Mouse (Mus musculus) hindbrain, embryonic 10.5 days (tissue): ENCODE data around the gene Amh. TPM values are rescaled to one million over a fixed set of nuclear protein-coding genes. Genes with fewer than 3 reads are reported as not detected.

Experiments used
- DNase-seq: peaks from one replicate; pipeline ENCODE4 v3.0.0-alpha.2; 2017; ENCODE audit warnings: low spot score
- H3K27ac ChIP-seq: fragments of 300-500 bp; sonication (generic); 2 replicates; pipeline ENCODE4 v1.5.1; 2016; ENCODE audit warnings: mild to moderate bottlenecking, moderate library complexity
- H3K27me3 ChIP-seq: fragments of 300-500 bp; sonication (generic); 2 replicates; pipeline ENCODE4 v1.6.1; 2016; ENCODE audit warnings: mild to moderate bottlenecking; ENCODE audit not compliant: poor library complexity, insufficient read depth, severe bottlenecking
- H3K36me3 ChIP-seq: fragments of 300-500 bp; sonication (generic); 2 replicates; pipeline ENCODE4 v1.6.1; 2016; ENCODE audit warnings: mild to moderate bottlenecking, moderate library complexity
- H3K4me1 ChIP-seq: fragments of 300-500 bp; sonication (generic); replicated peaks from 2 replicates; pipeline ENCODE4 v1.6.1; 2016; ENCODE audit warnings: mild to moderate bottlenecking
- H3K4me3 ChIP-seq: fragments of 300-500 bp; sonication (generic); 2 replicates; pipeline ENCODE4 v1.5.1; 2016; ENCODE audit warnings: mild to moderate bottlenecking, moderate library complexity
- H3K9me3 ChIP-seq: fragments of 300-500 bp; sonication (generic); 2 replicates; pipeline ENCODE4 v1.6.1; 2016; ENCODE audit warnings: mild to moderate bottlenecking, moderate library complexity
- WGBS: fragments of 180-500 bp; shearing (Covaris S2); methylation state at CpG from one replicate; pipeline ENCODE4 v1.1.7; 2016; 5-methylcytosine and 5-hydroxymethylcytosine counted together
- microRNA counts: library from miRNA; unstranded; fragments of <30 nt; microRNA quantifications from one replicate; lab custom pipeline; 2017
- polyA plus RNA-seq: library from polyadenylated mRNA; unstranded; fragments of >200 nt; fragmentation: Nextera tagmentation; extraction: Ambion mirVana; gene quantifications from 2 replicates; pipeline ENCODE4 v1.2.1, GENCODE M21; 2016

Gene Amh
- polyA plus RNA-seq, 1 experiment from 2014 or later, result 0.12 TPM

DNA sequence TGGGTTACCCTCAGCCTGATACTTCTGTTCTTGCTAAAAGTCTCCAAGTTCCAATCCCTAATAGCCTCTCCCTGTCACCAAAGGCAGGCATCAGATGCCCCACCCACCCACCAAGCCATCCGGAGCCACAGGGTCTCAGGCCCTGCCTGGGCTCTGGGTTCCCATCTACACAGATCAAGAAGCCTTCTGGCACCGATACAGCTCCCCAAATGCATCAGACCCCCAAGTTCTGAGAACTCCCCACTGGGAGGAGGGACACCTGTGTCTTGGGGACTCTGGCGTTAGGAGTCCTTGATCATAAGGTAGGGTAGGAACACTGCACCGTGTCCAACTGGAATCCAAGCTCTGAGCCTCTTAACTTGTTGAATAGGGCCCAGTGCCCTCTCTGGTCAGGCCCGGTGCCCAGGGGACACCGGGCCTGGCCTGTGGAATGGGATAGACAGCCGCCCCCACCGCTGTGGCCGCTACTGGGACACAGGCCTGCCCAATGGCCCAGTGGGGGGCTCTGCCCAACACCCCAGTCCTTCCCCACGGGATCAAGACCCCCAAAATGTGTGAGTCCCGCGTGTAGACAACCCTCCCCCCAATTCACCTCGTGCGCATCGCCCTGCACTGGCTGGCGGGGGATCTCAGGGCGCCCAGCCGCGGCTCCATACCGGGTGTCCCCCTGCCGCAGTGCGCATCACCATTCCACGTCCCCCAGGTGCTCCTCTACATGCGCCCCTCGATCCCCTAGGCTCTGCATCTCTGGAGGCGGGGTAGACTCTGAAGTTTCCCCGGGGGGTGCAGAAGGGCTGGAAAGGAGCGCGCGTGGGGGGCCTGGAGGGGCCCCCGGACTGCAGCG lies 38.3 kb downstream of the Amh start:
- 9% methylated on average over 32 of the region's 32 CpGs for WGBS
- H3K27ac ChIP-seq, result peak overlapping the region; percentile 77
- no peak for DNase-seq
- H3K4me3 ChIP-seq, result peak overlapping the region; percentile 56
- no peaks in the 10 kb centered on the region for H3K9me3 ChIP-seq
- H3K36me3 ChIP-seq, result no peaks in the 10 kb centered on the region
- peaks cover 66% of the 10 kb centered on the region for H3K27me3 ChIP-seq
- peaks cover 51% of the 10 kb centered on the region for H3K4me1 ChIP-seq

DNA sequence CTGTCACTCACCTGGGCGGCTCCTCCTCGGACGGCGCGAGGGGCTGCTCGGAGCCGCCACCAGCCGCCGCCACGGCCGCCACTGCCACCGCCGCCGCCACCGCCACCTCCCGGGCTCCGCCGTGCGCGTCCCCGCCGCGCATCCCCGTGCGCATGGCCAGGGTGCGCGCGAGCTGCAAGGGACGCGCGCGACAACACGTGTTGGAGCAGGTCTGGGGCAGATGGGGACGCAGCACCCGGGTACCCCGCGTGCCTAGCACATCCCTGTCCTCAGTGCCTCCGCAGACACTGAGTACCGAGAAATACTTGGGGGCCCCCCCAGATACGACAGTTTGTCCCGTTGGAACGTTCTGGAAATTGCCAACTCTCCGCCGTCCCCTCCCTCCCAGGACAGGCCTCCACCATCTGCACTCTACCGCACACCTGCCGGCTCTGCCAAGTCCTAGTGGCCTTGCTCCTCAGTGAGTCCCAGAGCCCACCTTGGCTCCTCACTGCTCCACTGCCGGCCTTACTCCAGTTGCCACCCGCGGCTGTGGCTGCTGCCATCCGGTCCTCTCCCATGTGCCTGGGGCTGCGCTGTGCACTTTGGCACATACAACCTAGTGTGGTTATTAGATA lies 39.0 kb downstream of the Amh start, which contains the start of gene Lingo3:
Gene Lingo3, minus strand, starts transcription at position 109 of the 617 bp plus-strand sequence.
- Histone ChIP-seq H3K36me3 (no peaks in the 10 kb centered on the region), H3K4me1 (peaks cover 55% of the 10 kb centered on the region), H3K4me3 (peak within 1 kb of the TSS; percentile 56), H3K27me3 (peaks cover 61% of the 10 kb centered on the region), H3K27ac (peak within 1 kb of the TSS; percentile 77), H3K9me3 (no peaks in the 10 kb centered on the region)
- DNase-seq, result no peak
- 4% methylated on average over 51 of the region's 51 CpGs for WGBS

GRCm38 (mm10) chr10:80845055-80845693 lies 40.1 kb downstream of the Amh start:
- H3K27me3 ChIP-seq, result peaks cover 61% of the 10 kb centered on the region
- 0 out of 2 replicates have a peak overlapping the region, but pooled peaks have one; percentile 8 for H3K27ac ChIP-seq
- H3K4me3 ChIP-seq, result no peak overlapping the region; the same call in 1 of the 2 replicates
- 61% methylated on average over 8 of the region's 8 CpGs for WGBS
- no peak for DNase-seq
- H3K4me1 ChIP-seq, result peaks cover 52% of the 10 kb centered on the region
- no peaks in the 10 kb centered on the region for H3K9me3 ChIP-seq
- H3K36me3 ChIP-seq, result peaks cover 6% of the 10 kb centered on the region

DNA sequence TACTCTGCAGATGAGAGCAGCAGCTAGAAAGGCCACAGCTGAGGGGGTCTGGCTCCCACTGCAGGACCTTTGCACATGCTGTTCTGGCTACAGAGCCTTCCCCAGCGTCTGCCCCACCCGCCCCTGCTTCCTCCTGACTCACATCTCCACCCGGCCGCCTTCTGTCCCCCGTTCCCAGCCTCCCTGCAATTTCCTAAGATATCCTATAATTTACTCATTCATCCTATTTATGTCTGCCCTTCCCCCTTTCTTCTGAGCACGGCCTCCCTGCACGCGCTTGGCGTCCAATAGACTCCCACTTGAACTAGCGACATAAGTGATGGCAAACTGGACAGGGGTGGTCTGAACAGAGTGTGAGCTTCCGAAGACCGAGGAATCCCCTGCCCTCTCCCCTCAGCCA lies 40.7 kb downstream of the Amh start:
- Histone ChIP-seq H3K4me3 (no peak overlapping the region), H3K27me3 (peaks cover 59% of the 10 kb centered on the region), H3K9me3 (no peaks in the 10 kb centered on the region), H3K36me3 (peaks cover 11% of the 10 kb centered on the region), H3K27ac (no peak overlapping the region), H3K4me1 (peaks cover 46% of the 10 kb centered on the region)
- no peak for DNase-seq
- 86% methylated on average over 12 of the region's 12 CpGs for WGBS

DNA sequence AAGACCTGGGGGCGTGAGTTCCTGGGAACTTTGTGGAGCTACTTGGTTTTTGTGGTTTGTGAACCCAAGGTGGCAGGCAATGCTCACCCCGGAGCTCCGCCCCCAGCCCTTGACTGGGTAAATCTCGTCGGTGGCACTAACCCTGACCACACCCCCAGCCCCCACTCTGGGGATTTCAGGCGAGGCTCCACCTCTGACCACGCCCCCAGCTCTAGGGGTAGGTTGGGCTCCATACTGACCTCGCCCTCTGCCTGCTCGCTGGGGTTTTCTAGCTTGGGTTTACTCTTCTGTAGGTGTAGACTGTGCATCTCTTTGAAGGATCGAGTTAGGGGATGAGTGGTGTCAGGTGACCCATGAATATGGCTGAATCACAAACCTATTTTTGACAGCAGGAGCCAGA lies 43.5 kb downstream of the Amh start:
- 9% methylated on average over 10 of the region's 10 CpGs for WGBS

GRCm38 (mm10) chr10:80854913-80855748 lies 50.1 kb downstream of the Amh start, which contains the start of the genes Lsm7 and Sppl2b:
TSS of gene Lsm7 (minus strand) at chr10:80855209.
TSS of gene Sppl2b (plus strand) at chr10:80855275.
- H3K4me3 ChIP-seq, result peak within 1 kb of the TSS; percentile 79
- no peaks in the 10 kb centered on the region for H3K27me3 ChIP-seq
- H3K9me3 ChIP-seq, result no peaks in the 10 kb centered on the region
- H3K27ac ChIP-seq, result peak within 1 kb of the TSS; percentile 92
- under 1% methylated on average over 81 of the region's 81 CpGs for WGBS
- peak; percentile 97 for DNase-seq
- H3K4me1 ChIP-seq, result peaks cover 54% of the 10 kb centered on the region
- H3K36me3 ChIP-seq, result peaks cover 34% of the 10 kb centered on the region

More for the DNA sequence above, 43.5 kb downstream of the Amh start:
- Histone ChIP-seq H3K27ac (no peak overlapping the region), H3K36me3 (peaks cover 38% of the 10 kb centered on the region), H3K4me1 (peaks cover 31% of the 10 kb centered on the region), H3K4me3 (0 out of 2 replicates have a peak overlapping the region, but pooled peaks have one; percentile 2), H3K9me3 (no peaks in the 10 kb centered on the region), H3K27me3 (peaks cover 31% of the 10 kb centered on the region)
- DNase-seq, result peak; percentile 39

DNA sequence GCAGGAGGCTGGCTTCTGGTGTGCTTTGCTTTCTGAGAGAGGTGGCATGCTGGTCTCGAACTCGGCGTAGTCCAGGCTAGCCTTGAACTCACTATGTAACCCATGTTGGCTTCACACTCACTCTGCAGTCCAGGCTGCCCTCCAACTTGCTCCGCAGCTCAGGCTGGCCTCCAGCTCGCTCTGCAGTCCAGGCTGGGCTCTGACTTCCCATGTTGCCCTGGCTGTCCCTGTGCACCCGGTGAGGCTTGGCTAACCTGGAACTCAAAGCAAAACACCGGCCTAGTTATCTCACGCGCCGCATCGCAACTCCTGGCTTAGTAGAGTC lies 50.7 kb downstream of the Amh start:
- Histone ChIP-seq H3K4me1 (peaks cover 54% of the 10 kb centered on the region), H3K9me3 (no peaks in the 10 kb centered on the region), H3K36me3 (peaks cover 31% of the 10 kb centered on the region), H3K27me3 (no peaks in the 10 kb centered on the region), H3K4me3 (peak overlapping the region; percentile 79), H3K27ac (peak overlapping the region; percentile 92)
- 22% methylated on average over 11 of the region's 11 CpGs for WGBS
- no peak for DNase-seq

DNA sequence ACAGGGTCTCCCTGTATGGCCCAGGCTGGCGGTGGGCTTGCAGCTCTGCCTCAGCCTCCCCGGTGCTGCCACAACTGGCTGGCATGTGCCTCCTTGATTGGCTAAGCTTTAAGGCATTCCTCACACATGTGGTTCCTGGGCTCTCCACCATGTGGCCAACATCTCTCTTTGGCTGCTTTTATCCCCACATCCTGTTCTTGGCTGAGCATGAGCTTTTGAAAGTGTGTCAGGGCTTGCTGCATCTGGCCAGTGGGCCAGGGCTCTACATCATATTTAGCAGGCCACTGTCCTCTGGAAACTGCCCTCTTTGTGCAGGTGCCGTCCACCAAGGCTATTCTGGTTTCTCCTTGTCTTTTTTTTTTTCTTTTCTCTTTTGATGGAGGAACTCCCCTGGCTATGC lies 51.2 kb downstream of the Amh start:
- Histone ChIP-seq H3K27ac (peak overlapping the region; percentile 92; the same call in 1 of the 2 replicates), H3K9me3 (no peaks in the 10 kb centered on the region), H3K27me3 (no peaks in the 10 kb centered on the region), H3K4me1 (peaks cover 54% of the 10 kb centered on the region), H3K36me3 (peaks cover 30% of the 10 kb centered on the region), H3K4me3 (peak overlapping the region; percentile 79)
- 75% methylated on average over 3 of the region's 3 CpGs for WGBS
- peak; percentile 21 for DNase-seq

- Histone ChIP-seq H3K4me1 (peaks cover 54% of the 10 kb centered on the region), H3K27me3 (no peaks in the 10 kb centered on the region), H3K27ac (peak overlapping the region; percentile 92), H3K9me3 (no peaks in the 10 kb centered on the region), H3K36me3 (peaks cover 30% of the 10 kb centered on the region), H3K4me3 (peak overlapping the region; percentile 79; the same call in 1 of the 2 replicates)
- no peak for DNase-seq
- 82% methylated on average over 5 of the region's 5 CpGs for WGBS
These were observed 51.9 kb downstream of the Amh start for GRCm38 (mm10) chr10:80856908-80857307.

MicroRNA genes within 50 kb of the gene (microRNA counts, 519-probe panel; counts per million panel counts)
- 1,255 counts per million, percentile 77 among the panel's probes with 10 or more counts for microRNA mmu-miR-1982 (lab: Ali Mortazavi, UCI)

Other genes starting within 250 kb of the Amh start
- gene Rexo1, start 243.7 kb upstream of the Amh start, polyA plus RNA-seq, result 33.3 and 38.5 TPM in 2 replicates
- gene Klf16, start 227.9 kb upstream of the Amh start, polyA plus RNA-seq, result 6.9 and 7.3 TPM in 2 replicates
- 89.1 and 109 TPM in 2 replicates for gene Abhd17a, start 214.9 kb upstream of the Amh start, polyA plus RNA-seq
- 89.9 and 92.0 TPM in 2 replicates for gene Scamp4, start 202.4 kb upstream of the Amh start, polyA plus RNA-seq
- 11.0 and 11.3 TPM in 2 replicates for gene Adat3, start 202.4 kb upstream of the Amh start, polyA plus RNA-seq
- 4.6 and 5.5 TPM in 2 replicates for gene Gm49322, start 199.2 kb upstream of the Amh start, polyA plus RNA-seq
- 169 and 180 TPM in 2 replicates for gene Csnk1g2, start 182.4 kb upstream of the Amh start, polyA plus RNA-seq
- gene Btbd2, start 148.2 kb upstream of the Amh start, polyA plus RNA-seq, result 77.0 and 77.1 TPM in 2 replicates
- gene Mknk2, start 127.1 kb upstream of the Amh start, polyA plus RNA-seq, result 93.2 and 97.8 TPM in 2 replicates
- 68.8 and 77.2 TPM in 2 replicates for gene Mob3a, start 103.3 kb upstream of the Amh start, polyA plus RNA-seq
- 13.7 and 18.7 TPM in 2 replicates for gene Izumo4, start 103.1 kb upstream of the Amh start, polyA plus RNA-seq
- gene Ap3d1, start 63.0 kb upstream of the Amh start, polyA plus RNA-seq, result 59.9 and 65.8 TPM in 2 replicates
- gene Dot1l, start 50.0 kb upstream of the Amh start, polyA plus RNA-seq, result 20.3 and 22.8 TPM in 2 replicates
- 109 and 119 TPM in 2 replicates for gene Sf3a2, start 7.0 kb upstream of the Amh start, polyA plus RNA-seq
- 189 and 192 TPM in 2 replicates for gene Plekhj1, start 6.6 kb upstream of the Amh start, polyA plus RNA-seq
- 0.65 and 0.68 TPM in 2 replicates for gene Jsrp1, start 8.3 kb downstream of the Amh start, polyA plus RNA-seq
- 2,287 and 2,328 TPM in 2 replicates for gene Oaz1, start 21.4 kb downstream of the Amh start, polyA plus RNA-seq
- gene Lingo3, start 38.8 kb downstream of the Amh start, polyA plus RNA-seq, result 0.61 and 0.93 TPM in 2 replicates
- gene Lsm7, start 50.0 kb downstream of the Amh start, polyA plus RNA-seq, result 314 and 327 TPM in 2 replicates
- gene Sppl2b, start 50.0 kb downstream of the Amh start, polyA plus RNA-seq, result 46.3 and 52.9 TPM in 2 replicates
- 0.04 and 0.14 TPM in 2 replicates for gene Tmprss9, start 66.6 kb downstream of the Amh start, polyA plus RNA-seq
- gene Timm13, start 95.7 kb downstream of the Amh start, polyA plus RNA-seq, result 374 and 391 TPM in 2 replicates
- 65.8 and 78.4 TPM in 2 replicates for gene Lmnb2, start 113.0 kb downstream of the Amh start, polyA plus RNA-seq
- 9.8 and 11.8 TPM in 2 replicates for gene Gadd45b, start 124.8 kb downstream of the Amh start, polyA plus RNA-seq
- 7.1 and 8.6 TPM in 2 replicates for gene Gng7, start 209.7 kb downstream of the Amh start, polyA plus RNA-seq
- gene Diras1, start 220.4 kb downstream of the Amh start, polyA plus RNA-seq, result 4.6 and 9.8 TPM in 2 replicates
- 16.9 and 26.7 TPM in 2 replicates for gene Slc39a3, start 232.2 kb downstream of the Amh start, polyA plus RNA-seq